Mouse (Mus musculus) A20 (cell line): ENCODE data around the gene Pde4d.

ENCODE experiments used
- DNase-seq: peaks from one replicate; pipeline ENCODE4 v3.0.0-alpha.2; 2011; ENCODE audit warnings: low read depth, low spot score

Pde4d gene

DNA sequence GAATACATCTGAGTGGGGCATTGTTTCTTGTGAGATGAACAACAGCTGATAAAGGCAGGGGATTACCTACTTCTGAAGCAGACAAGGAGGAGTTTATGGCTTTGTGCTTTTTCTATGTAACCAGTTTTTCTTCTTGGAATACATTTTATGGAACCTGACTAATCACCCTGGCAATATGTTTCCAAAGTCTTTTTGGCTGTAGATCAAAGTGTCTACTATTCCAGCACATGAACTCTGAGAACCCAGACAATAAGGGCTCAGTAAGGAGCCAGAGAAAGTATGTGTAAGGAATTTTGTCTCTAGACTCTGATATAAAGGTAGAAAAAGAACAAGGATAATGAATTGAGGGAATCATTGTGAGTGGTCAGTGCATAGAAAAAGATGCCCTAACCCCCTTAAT, 40.1 kb downstream of the Pde4d start:
- no peak for DNase-seq

GRCm38 (mm10) chr13:108490872-108491271, 41.1 kb downstream of the Pde4d start:
- DNase-seq = no peak

DNA sequence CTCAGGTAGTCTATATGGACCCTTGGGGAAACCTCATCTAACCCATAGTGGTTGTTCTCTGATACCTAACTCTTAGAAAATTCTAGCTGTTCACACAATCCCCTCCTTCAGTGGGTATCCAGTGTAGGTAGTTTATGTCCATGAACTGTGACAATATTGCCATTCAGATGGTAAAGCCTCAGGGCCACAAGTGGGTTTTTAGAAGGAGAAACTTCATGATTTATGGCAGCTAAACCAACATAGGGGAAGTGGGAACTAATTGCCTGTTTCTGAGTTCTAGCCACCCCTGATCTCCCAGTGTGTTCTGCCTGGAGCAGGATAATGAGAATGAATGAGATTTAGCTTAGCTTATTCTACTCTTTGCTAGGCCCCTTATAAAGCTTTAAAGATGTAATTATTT, 43.1 kb downstream of the Pde4d start:
- no peak for DNase-seq

DNA sequence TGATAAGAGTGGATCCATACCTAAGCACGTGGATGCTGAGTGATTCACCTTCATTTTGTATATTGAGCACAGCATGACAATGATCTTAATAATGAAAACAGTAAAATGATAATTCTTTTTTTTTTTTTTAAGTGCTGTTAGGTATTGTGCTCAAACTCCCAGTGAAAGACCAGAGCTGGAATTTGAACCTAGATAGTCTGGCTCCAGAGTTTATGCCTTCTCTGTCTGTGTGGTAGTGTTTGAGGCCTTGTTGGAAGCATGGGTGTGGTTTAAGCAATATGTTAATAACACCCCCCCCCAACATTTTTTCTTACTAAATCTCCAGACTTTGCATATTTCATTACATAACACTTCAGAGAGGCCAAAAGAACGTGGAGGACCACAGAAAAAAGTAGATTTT, 44.6 kb downstream of the Pde4d start:
- DNase-seq = no peak

- no peak for DNase-seq
Observed at GRCm38 (mm10) chr13:108497768-108498167, 48.0 kb downstream of the Pde4d start.

- no peak for DNase-seq
Observed at GRCm38 (mm10) chr13:108498247-108498743, 48.5 kb downstream of the Pde4d start.

DNA sequence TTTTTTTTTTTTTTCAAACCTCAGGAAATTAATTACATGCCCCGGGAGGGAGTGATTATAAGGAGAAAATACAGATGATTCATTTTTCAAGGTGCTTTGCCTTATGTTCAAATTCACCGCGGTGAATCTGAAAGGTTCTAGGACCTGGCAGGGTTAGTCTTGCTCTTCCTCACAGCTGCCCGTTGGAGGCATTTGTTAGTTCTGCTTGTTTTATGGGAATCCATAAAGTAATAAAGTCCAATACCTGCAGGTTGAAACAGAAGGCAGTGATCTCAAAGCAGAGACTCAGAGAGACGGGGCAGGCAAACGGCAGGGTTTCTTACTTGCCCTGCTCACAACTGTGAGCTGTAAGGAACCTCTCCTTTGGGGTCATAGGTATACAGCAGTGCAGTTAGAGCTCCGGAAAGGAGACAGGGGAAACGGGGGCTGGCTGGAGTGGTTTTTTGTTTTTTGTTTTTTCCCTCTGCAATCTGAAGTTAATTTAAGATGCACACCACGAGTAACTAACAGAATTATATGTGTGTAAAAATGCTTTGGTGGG, 49.1 kb downstream of the Pde4d start:
- no peak for DNase-seq

DNA sequence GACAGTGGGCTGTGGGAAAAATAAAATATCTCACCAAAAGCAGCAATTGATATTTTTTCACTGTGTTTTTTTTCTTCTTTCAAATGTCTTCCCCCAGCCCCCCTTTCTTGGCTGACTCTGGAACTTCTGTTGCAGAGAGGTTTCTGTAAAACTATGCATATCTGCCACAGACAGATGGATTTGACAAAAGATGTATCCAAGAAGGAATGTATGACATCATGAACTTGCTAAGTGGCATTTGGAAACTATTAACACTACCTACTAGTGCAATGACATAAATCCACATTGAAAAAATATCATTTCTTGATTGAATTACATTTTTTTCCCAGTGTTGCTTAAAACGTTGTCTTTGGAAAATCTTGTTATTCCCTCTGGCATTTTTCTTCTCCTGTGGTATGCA, 51.6 kb downstream of the Pde4d start:
- no peak for DNase-seq

- no peak for DNase-seq
Observed at GRCm38 (mm10) chr13:108524548-108524947, 74.8 kb downstream of the Pde4d start.

DNA sequence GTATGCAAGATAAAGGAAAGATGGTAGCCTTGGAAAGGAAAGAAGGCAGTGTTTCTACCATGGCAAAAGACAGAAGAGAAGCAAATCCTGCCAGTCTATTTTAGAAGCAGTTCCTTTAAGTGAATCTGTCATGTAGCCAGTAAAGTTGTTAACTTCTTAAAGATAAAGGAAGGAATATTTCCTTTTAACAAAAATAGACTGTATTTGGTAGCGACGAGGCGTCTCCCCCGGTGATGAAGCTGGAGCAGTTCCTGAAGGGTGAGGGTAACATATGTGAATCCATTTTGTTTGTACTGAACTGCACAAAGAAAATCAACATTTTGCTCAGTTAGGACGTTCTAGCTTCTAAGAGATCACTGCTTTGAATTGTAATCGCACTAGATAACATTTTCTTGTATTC, 75.2 kb downstream of the Pde4d start:
- no peak for DNase-seq

DNA sequence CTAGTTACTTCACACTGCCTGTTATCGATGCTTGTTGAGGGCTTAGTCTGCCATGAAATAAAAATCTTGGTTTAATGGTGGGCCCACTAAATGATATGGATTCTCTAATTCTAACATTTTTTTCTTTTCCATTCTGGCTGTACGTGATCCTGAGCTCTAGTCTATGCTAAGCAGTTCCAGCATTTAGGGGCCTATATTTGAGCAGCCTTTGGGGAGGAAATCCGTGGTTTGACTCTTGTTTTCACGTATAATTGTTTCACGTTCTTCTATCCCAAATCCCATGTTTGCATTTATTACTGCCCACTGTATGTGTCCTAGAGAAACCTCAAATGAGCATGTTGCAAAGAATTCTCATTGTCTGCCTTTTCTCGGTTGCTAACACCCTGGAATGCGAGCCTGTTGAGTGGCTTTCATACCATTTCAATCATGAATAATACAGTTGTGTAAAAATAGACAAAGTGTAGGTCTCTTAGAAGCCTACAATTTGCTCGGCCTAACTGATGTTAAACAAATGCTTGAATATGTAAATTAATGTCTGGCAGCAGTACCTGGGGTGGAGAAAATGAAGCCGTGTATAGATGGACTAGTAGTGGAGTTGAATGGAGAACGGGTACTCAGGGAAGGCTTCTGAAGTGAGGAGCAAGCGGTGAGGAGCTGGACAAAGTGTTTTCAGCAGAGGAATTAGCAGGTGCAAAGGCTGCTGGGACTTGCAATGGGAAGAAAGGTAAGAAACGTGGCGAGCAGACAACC, 76.7 kb downstream of the Pde4d start:
- DNase-seq = no peak

- no peak for DNase-seq
Observed at GRCm38 (mm10) chr13:108527090-108527770, 77.5 kb downstream of the Pde4d start.

DNA sequence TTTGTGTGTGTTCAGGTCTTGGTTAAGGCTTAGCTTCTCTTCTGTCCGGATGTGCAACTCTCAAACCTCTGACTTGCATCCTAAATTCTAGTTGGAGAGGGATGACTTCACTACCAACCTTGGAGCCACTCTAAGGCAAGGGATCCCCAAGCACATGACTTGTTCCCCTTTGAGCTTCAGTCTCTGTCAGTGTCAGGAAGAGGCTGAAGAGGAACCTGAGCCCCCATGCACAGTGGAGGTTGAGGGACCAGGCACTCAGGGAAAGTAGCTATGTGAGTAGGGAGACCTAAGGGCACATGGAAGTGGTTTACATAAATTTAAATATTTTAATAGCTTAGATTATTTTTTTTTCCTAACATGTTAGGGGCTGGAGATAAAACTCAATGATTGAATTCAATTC, 78.6 kb downstream of the Pde4d start:
- no peak for DNase-seq

GRCm38 (mm10) chr13:108532875-108533274, 83.1 kb downstream of the Pde4d start:
- no peak for DNase-seq

DNA sequence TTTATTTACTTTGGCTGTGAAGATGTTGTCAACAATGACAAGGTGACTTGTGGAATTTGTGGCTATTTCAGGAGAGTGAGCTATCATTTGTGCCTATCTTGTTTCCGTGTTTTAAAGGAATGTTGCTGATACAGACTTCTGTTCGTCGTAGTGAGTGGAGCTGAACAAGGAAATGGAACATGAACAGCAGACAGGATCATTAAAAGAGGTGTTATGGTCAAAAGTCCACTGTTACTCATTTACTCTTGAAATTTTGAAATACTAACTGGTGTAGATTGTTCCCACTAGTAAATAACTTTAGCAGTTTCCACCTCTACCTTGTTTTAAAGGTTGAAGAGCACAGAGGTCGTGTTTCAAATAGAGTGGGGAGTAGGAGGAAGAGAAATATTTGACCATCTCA, 86.7 kb downstream of the Pde4d start:
- DNase-seq = no peak

DNA sequence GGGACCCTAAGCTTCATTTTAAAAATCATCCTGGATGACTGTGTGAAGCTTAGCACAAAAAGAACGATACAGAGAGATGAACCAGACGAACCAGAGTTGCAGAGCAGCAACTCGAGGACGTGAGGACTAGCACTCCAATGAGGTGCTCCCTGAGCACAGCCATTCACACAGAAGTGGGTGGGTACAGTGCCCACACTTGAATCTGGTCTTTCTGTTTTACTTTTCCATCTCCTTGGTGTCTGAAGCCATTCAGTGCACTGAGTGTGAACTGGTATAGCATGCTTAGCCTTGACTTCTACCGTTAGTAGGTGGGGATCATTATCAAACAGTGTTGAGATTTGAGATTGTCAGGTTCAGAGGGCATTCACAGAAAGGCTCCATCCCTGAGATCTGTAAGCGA, 87.2 kb downstream of the Pde4d start:
- DNase-seq = no peak

- no peak for DNase-seq
Observed at GRCm38 (mm10) chr13:108538760-108539369, 89.1 kb downstream of the Pde4d start.

- no peak for DNase-seq
Observed at GRCm38 (mm10) chr13:108541488-108541887, 91.7 kb downstream of the Pde4d start.

DNA sequence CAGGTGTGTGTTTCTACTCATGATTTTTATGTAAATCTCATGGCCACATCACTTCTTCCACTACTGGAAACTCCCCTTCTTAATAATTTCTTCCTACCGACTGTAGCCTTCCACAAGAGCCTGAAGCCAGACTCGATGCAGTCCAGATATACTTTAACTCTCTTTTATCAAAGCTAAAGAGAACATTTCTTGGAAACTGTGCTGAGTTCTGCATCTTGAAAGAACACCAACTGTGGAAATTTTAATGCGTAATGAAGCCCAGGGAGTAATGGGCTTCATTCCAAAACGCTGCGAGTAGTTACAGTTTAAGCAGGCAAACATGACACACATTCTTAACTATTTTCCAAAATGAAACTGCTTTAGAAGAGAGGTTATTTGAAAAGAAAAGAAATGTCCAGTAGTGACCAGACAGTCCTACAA, 92.6 kb downstream of the Pde4d start:
- no peak for DNase-seq

- no peak for DNase-seq
Observed at GRCm38 (mm10) chr13:108552288-108552687, 102.5 kb downstream of the Pde4d start.

DNA sequence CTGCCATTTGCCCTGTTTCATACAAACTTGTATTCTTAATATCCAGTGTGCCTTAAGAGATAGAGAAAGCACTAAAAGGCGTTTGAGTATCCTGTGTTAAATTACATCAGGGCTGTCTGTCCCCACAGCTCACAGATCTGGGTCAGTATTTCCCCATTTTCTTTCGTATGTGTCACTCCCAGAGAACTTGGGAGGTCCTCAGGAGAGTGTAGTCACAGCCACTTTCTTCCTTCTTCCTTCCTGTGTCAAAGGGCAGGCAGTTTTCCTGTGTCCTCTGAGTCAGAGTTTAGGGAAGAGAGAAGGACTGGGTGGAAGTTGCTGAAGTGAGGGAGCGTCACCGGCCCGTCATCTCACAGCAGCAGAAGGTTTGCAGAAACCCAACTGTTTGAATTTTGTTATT, 103.2 kb downstream of the Pde4d start:
- DNase-seq = no peak

DNA sequence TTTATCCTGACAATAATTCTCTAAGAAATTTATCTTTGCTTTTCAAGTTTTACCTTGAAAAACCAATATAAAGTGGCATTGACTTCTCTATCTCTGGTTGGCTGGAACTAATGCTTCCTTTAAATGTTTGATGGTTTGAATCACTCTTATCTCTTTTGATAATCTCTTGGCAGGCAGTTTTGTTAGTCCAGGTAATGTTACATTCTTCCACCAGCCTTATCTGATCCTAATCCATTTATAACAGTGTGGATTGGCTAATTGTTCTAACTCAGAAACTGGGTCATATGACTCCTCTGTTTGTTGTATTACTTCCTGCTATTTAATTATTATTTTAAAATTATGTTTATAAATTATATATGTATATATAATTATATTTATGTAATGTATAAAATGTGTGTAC, 105.2 kb downstream of the Pde4d start:
- DNase-seq = no peak
